Mouse (Mus musculus) E14TG2a.4 (cell line): ENCODE results near the gene Olfr709-ps1.
"Not testable (repeated sequence)": the region's sequence is repeated elsewhere in the genome, so short reads cannot be mapped to it uniquely, and the experiment has no call there.

Experiments used
- CTCF ChIP-seq: conservative IDR thresholded peaks from 2 replicates; pipeline ENCODE4 v1.5.1; 2014; ENCODE audit warnings: low read length
- POU5F1 ChIP-seq: IDR thresholded peaks from 2 replicates; pipeline ENCODE4 v1.6.1; 2014; ENCODE audit warnings: low read length, borderline replicate concordance

DNA sequence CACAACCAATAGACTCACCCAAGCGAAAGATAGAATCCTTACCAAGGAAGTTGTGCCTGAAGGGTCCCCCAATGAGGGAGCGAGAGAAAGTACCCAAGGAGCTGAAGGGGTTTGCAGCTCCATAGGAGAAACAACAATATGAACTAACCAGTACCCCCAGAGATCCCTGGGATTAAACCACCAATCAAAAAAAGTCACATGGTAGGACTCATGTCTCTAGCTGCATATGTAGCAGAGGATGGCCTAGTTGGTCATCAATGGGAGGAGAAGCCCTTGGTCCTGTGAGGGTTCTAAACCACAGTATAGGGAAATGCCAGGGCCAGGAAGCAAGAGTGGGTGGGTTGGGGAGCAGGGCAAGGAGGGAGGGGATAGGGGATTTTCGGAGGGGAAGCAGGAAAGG, 30.9 kb downstream of the Olfr709-ps1 start, which contains the start of gene Olfr707:
- not testable (repeated sequence) for TF ChIP-seq CTCF, POU5F1
